Mouse (Mus musculus) liver, embryonic 15.5 days (tissue): ENCODE data around the gene Pcsk6. TPM values are rescaled to one million over a fixed set of nuclear protein-coding genes. Genes with fewer than 3 reads are reported as not detected.

Experiments
- ATAC-seq: fragments of 200-750 bp; cut with Nextera tagmentation; 2 replicates; pipeline ENCODE4 v1.8.0; 2017; ENCODE audit warnings: moderate number of reproducible peaks, mild to moderate bottlenecking, moderate library complexity; ENCODE audit not compliant: insufficient read depth
- H3K27ac ChIP-seq: fragments of 300-500 bp; sonication (generic); replicated peaks from 2 replicates; pipeline ENCODE4 v1.5.1; 2015; ENCODE audit warnings: mild to moderate bottlenecking, inconsistent platforms
- H3K27me3 ChIP-seq: fragments of 300-500 bp; sonication (generic); 2 replicates; pipeline ENCODE4 v1.6.1; 2015; ENCODE audit warnings: mild to moderate bottlenecking, inconsistent platforms
- H3K36me3 ChIP-seq: fragments of 300-500 bp; sonication (generic); replicated peaks from 2 replicates; pipeline ENCODE4 v1.6.1; 2015; ENCODE audit warnings: moderate library complexity, mild to moderate bottlenecking, inconsistent platforms
- H3K4me1 ChIP-seq: fragments of 300-500 bp; sonication (generic); replicated peaks from 2 replicates; pipeline ENCODE4 v1.6.1; 2015; ENCODE audit warnings: inconsistent platforms
- H3K4me2 ChIP-seq: fragments of 300-500 bp; sonication (generic); 2 replicates; pipeline ENCODE4 v1.6.1; 2015; ENCODE audit warnings: moderate library complexity, mild to moderate bottlenecking, inconsistent platforms
- H3K4me3 ChIP-seq: fragments of 300-500 bp; sonication (generic); replicated peaks from 2 replicates; pipeline ENCODE4 v1.5.1; 2015; ENCODE audit warnings: mild to moderate bottlenecking, inconsistent platforms
- H3K9ac ChIP-seq: fragments of 300-500 bp; sonication (generic); 2 replicates; pipeline ENCODE4 v1.6.1; 2015; ENCODE audit warnings: moderate library complexity, mild to moderate bottlenecking, inconsistent platforms
- H3K9me3 ChIP-seq: fragments of 300-500 bp; sonication (generic); replicated peaks from 2 replicates; pipeline ENCODE4 v1.6.1; 2016; ENCODE audit warnings: inconsistent platforms
- WGBS: fragments of 180-500 bp; shearing (Covaris S2); methylation state at CpG from one replicate; pipeline ENCODE4 v1.1.7; 2015; ENCODE audit warnings: mixed read lengths; ENCODE audit not compliant: insufficient replicate concordance; 5-methylcytosine and 5-hydroxymethylcytosine counted together
- polyA plus RNA-seq: library from polyadenylated mRNA; unstranded; fragments of >200 nt; fragmentation: Nextera tagmentation; extraction: Ambion mirVana; gene quantifications from 2 replicates; pipeline ENCODE4 v1.2.1, GENCODE M21; 2015

Gene Pcsk6
- polyA plus RNA-seq, 1 experiment from 2014 or later, result 0.94 TPM

DNA sequence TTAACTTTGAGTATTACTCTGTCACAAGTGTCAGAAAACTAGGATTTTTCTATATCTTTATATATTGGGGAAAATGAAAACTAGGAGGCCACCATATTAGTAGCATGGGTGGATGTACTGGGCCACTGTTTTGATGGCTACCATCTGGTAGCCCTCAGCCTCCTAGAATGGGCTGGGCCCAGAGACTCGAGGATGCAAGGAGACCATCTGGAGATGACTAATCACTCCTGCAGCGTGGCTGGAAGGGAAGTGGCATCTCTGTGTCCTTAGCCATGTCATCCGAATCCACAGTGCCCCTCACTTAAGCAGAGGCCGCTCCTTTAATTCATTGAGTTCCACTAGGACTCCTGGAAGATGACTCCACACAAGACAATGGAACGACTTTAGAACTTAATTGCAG is 115.8 kb downstream of the Pcsk6 start:
- 39% methylated on average over 5 of the region's 5 CpGs for WGBS
- no peak overlapping the region for H3K27ac ChIP-seq
- no peak overlapping the region for H3K9ac ChIP-seq
- no peaks in the 10 kb centered on the region for H3K9me3 ChIP-seq
- no peaks in the 10 kb centered on the region; the same call in 1 of the 2 replicates for H3K4me1 ChIP-seq
- H3K4me2 ChIP-seq, result no peak overlapping the region
- H3K27me3 ChIP-seq, result no peaks in the 10 kb centered on the region
- H3K36me3 ChIP-seq, result no peaks in the 10 kb centered on the region
- ATAC-seq, result no peak
- H3K4me3 ChIP-seq, result no peak overlapping the region

DNA sequence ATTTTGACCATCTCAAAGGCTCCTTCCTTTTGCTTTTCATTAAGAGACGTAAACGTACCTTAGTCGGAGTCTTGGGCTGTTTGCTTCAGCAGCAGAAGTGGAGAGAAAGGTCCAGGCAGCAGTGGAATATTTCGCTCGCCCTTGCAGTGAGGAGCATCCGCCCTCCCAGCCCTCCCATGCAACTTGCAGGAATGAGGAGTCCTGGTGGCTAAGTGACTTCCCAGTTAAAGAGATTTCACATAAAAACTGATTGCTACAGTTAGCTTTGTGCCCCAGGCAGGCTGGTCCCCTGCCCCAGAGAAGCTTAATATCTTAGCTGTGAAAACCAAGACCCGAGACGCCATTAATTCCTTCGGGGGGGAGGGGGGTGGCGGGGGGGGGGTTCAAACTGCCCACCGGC is 116.4 kb downstream of the Pcsk6 start:
- no peak overlapping the region for H3K4me3 ChIP-seq
- WGBS, result 62% methylated on average over 11 of the region's 11 CpGs
- no peak overlapping the region for H3K9ac ChIP-seq
- no peak for ATAC-seq
- H3K27ac ChIP-seq, result no peak overlapping the region
- H3K9me3 ChIP-seq, result no peaks in the 10 kb centered on the region
- H3K4me2 ChIP-seq, result no peak overlapping the region
- H3K4me1 ChIP-seq, result no peaks in the 10 kb centered on the region; the same call in 1 of the 2 replicates
- no peaks in the 10 kb centered on the region for H3K27me3 ChIP-seq
- H3K36me3 ChIP-seq, result no peaks in the 10 kb centered on the region

DNA sequence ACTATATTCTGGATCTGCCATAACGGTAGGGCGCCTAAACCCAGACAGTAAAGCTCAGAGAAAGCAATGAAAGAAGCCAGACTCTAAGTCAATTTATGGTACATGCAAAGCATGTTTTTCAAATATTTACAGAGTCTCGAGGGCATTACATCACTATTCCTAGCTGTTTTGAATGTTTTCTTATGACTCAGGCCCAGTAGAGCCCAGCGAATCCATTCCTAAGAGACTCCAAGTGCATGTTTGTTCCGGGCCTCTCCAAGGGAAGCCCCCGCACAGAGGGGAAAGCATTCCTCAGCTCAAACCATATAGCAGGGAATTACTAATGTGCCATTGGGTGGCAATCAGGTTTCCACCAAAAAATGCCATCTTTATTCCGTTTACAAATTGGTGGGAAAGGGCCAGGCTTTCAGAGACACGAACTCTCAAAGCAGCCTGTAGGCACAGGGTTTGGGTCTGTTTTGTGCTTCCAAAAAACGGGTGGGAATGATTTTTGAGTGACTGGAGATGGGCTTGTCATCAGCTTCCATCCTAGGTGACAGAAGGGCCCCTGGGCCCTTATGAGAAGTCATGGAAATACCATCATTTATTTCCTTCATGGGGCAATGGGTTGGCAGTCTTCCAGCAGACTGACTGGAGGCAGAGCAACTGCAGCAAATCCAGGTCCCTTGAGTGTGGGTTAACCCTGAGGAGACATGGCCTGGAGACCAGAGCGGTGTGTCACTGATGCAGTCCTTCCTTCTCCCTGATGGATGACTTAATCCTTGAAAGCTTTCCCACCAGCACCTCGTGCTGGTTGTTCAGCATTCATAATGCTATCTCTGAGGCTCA is 117.7 kb downstream of the Pcsk6 start:
- Histone ChIP-seq H3K9ac (no peak overlapping the region), H3K4me3 (no peak overlapping the region), H3K27ac (no peak overlapping the region), H3K27me3 (no peaks in the 10 kb centered on the region), H3K36me3 (no peaks in the 10 kb centered on the region), H3K4me2 (no peak overlapping the region), H3K4me1 (no peaks in the 10 kb centered on the region; the same call in 1 of the 2 replicates), H3K9me3 (no peaks in the 10 kb centered on the region)
- no peak for ATAC-seq
- WGBS, result 52% methylated on average over 11 of the region's 11 CpGs

DNA sequence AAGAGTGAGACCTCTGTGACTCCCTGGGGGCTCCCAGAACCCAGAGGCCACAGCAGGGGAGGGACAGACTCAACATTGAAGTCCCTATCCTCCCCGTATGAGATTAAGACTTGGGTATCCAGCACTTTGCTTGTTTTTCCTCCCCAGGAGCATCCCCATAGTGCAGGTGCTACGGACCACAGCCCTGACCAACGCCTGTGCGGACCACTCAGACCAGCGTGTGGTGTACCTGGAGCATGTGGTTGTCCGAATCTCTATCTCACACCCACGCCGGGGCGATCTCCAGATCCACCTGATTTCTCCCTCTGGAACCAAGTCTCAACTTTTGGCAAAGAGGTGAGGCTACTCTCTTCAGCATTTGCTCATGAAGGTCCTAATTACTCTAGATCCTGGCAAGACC is 118.5 kb downstream of the Pcsk6 start:
- WGBS, result 73% methylated on average over 9 of the region's 9 CpGs
- ATAC-seq, result no peak

DNA sequence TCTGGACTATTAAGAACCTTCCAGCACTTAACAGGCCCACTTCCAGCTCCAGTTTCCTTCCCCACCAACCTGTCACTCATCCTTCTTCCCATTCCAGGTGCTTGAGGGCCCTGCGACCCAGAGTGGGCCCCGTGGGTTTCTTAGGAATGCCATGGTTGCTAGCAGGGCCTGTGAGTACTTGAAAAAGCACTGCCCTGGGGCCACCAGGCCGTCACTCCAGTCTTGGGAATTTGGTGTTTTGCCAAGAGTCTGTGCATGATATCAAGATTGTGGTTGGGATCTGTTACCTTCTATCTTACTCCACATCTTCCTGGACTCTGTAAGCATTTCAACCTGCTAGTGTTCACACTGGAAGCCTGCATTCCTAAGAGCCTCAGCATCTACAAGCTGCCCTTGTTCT is 120.5 kb downstream of the Pcsk6 start:
- 53% methylated on average over 3 of the region's 3 CpGs for WGBS
- H3K27me3 ChIP-seq, result no peaks in the 10 kb centered on the region
- H3K4me1 ChIP-seq, result no peaks in the 10 kb centered on the region; the same call in 1 of the 2 replicates
- no peak overlapping the region for H3K9ac ChIP-seq
- ATAC-seq, result no peak
- H3K9me3 ChIP-seq, result no peaks in the 10 kb centered on the region
- no peak overlapping the region for H3K4me3 ChIP-seq
- 0 out of 2 replicates have a peak, but pooled peaks cover 3% of the 10 kb centered on the region for H3K36me3 ChIP-seq
- H3K27ac ChIP-seq, result no peak overlapping the region
- no peak overlapping the region for H3K4me2 ChIP-seq

More for the DNA sequence above, 118.5 kb downstream of the Pcsk6 start:
- no peak overlapping the region for H3K9ac ChIP-seq
- 0 out of 2 replicates have a peak, but pooled peaks cover 1% of the 10 kb centered on the region for H3K36me3 ChIP-seq
- no peak overlapping the region for H3K4me2 ChIP-seq
- H3K27me3 ChIP-seq, result no peaks in the 10 kb centered on the region
- no peak overlapping the region for H3K27ac ChIP-seq
- H3K4me3 ChIP-seq, result no peak overlapping the region
- no peaks in the 10 kb centered on the region; the same call in 1 of the 2 replicates for H3K4me1 ChIP-seq
- H3K9me3 ChIP-seq, result no peaks in the 10 kb centered on the region

DNA sequence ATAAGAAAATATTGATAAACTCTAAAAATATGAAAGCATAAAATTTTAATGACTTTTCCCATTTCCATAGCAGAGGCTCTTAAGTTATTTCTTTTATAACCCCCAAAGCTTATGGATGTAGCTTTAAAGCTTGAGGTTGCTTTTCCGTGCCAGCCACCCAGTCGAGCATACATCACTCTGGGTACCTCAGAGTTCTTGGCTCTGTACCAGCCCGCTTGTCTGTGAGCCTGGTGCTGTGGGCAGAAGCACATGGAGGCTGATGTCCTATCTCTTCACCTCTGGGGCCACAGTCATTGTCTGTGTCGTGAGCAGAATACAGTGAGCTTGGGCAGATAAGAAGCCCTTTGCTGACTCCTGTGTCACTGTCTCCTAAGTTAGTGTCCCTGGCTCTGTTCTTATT is 126.7 kb downstream of the Pcsk6 start:
- no peak overlapping the region for H3K4me3 ChIP-seq
- no peak for ATAC-seq
- no peak overlapping the region for H3K9ac ChIP-seq
- H3K4me2 ChIP-seq, result no peak overlapping the region
- H3K27me3 ChIP-seq, result no peaks in the 10 kb centered on the region
- H3K27ac ChIP-seq, result no peak overlapping the region
- WGBS, result 55% methylated on average over 4 of the region's 4 CpGs
- no peaks in the 10 kb centered on the region for H3K4me1 ChIP-seq
- H3K36me3 ChIP-seq, result 0 out of 2 replicates have a peak, but pooled peaks cover 3% of the 10 kb centered on the region
- H3K9me3 ChIP-seq, result no peaks in the 10 kb centered on the region

DNA sequence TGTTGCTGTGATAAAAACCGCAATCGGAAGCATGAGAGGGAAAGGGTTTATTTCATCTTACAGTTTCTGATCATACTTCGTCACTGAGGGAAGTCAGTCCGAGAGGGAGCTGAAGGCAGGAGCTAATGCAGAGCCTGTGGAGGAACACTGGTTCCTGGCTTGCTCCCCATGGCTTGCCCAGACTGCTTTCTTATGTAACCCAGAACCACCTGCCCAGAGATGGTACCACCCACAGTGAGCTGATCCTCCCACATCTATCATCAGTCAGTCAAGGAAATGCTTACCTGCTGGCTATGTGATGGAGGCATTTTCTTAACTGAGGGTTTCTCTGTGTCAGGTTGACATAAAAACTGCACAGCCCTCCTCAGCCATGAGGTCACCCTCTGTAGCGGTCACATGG is 127.2 kb downstream of the Pcsk6 start:
- no peaks in the 10 kb centered on the region for H3K9me3 ChIP-seq
- H3K4me1 ChIP-seq, result no peaks in the 10 kb centered on the region
- ATAC-seq, result no peak
- H3K27me3 ChIP-seq, result no peaks in the 10 kb centered on the region
- H3K4me3 ChIP-seq, result no peak overlapping the region
- 0 out of 2 replicates have a peak, but pooled peaks cover 3% of the 10 kb centered on the region for H3K36me3 ChIP-seq
- no peak overlapping the region for H3K9ac ChIP-seq
- 71% methylated on average over 5 of the region's 5 CpGs for WGBS
- H3K4me2 ChIP-seq, result no peak overlapping the region
- no peak overlapping the region for H3K27ac ChIP-seq

DNA sequence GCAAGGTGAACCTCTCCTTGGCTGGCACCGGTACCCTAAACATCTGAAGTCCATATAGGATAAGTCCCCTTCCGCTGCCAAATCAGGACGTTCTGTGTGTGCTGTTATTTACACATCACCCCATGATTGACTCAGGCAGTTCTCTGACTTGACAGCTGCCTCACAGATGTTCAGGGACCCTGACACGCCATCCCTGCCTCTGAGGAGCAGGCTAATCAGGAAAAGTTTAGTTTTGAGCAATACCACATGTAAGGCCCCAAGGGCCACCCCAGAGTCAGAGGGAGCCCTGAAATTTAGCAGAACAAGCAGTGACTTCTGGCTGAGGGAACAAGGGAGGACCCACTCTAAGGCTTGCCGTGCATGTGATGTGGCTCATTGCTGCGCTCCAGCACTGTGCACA is 130.8 kb downstream of the Pcsk6 start:
- H3K27ac ChIP-seq, result no peak overlapping the region
- 68% methylated on average over 6 of the region's 6 CpGs for WGBS
- ATAC-seq, result no peak
- no peaks in the 10 kb centered on the region for H3K9me3 ChIP-seq
- no peaks in the 10 kb centered on the region for H3K4me1 ChIP-seq
- H3K4me3 ChIP-seq, result no peak overlapping the region
- no peak overlapping the region for H3K4me2 ChIP-seq
- no peaks in the 10 kb centered on the region for H3K36me3 ChIP-seq
- H3K27me3 ChIP-seq, result no peaks in the 10 kb centered on the region
- H3K9ac ChIP-seq, result no peak overlapping the region

DNA sequence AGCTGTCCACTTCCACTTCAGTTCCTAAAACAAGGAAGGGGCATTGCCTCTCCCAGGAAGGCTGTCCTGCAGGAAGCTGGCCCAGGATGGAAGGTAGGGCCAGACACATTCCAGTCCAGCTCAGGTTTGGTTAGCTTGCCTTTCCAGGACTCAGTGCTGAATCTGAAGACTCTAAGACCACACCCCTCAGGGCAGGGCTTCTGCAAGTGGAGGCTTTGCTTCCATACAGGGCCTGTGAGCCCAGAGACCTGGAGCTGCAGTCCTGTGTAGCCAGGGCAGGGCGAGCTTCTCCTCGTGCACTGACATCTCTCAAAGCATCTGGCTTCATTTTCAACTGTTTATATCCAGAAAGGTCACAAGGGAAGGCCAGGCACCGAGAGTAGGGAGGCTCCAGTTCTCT is 131.9 kb downstream of the Pcsk6 start:
- ATAC-seq, result no peak
- H3K4me2 ChIP-seq, result no peak overlapping the region
- no peaks in the 10 kb centered on the region for H3K9me3 ChIP-seq
- no peak overlapping the region for H3K9ac ChIP-seq
- H3K4me1 ChIP-seq, result no peaks in the 10 kb centered on the region
- no peaks in the 10 kb centered on the region for H3K36me3 ChIP-seq
- 44% methylated on average over 3 of the region's 3 CpGs for WGBS
- no peak overlapping the region for H3K27ac ChIP-seq
- no peak overlapping the region for H3K4me3 ChIP-seq
- no peaks in the 10 kb centered on the region for H3K27me3 ChIP-seq

DNA sequence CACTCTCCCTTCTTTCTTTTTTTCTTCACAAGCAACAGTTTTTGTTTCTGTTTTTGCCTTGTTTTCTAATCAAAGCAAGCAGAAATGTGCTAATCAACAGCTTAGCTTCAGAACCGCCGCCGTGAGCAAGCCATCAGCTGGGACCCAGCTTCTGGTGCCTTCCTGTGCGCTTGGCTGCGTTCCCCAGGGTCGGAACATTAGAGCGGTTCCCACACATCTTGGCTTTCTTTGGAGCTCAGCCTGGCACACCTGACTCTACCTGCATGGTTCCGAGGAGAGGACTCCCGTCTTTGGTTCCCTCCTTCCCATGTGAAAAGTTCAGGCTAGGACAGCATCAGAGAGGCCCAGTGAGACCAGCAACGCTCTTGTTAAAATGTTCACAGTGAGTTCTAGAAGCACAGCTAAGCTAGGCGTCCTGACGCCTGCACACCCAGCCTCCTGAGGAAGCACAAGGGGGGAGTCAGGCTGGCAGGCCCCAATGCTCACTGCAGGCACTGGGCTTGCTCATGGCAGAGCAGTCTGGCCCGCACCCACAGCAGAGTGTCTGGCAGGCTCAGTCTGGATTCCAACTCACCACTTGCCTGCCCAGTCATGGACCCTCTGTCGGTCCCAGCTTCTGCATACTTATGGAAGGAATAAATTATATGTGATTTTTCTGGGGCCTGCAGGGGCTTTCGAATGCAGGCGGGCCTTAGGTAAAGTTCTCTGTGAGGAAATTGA is 139.7 kb downstream of the Pcsk6 start:
- H3K4me3 ChIP-seq, result no peak overlapping the region
- no peak overlapping the region for H3K27ac ChIP-seq
- no peak overlapping the region for H3K4me2 ChIP-seq
- no peaks in the 10 kb centered on the region for H3K36me3 ChIP-seq
- no peaks in the 10 kb centered on the region for H3K4me1 ChIP-seq
- no peaks in the 10 kb centered on the region for H3K27me3 ChIP-seq
- no peak overlapping the region for H3K9ac ChIP-seq
- ATAC-seq, result no peak
- H3K9me3 ChIP-seq, result no peaks in the 10 kb centered on the region
- 78% methylated on average over 16 of the region's 16 CpGs for WGBS

DNA sequence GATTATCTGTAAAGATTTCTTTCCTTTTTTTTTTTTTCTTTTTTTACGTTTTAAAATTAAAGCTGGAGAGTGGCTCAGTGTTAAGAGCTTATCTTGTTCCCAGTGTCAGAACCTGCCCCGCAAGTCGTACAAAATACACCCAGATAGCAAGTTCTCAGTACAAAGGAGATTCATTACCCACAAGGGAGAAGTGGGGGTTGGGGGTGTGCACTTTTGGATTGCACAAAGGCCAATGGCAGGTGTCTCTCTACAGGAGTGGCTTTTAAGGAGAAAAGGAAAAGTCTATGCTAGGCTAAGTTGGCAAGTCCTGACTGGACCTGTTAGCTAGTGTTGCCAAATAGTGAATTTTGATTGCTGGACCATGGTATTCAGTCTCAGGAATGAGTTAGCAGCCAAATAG is 140.3 kb downstream of the Pcsk6 start:
- H3K27ac ChIP-seq, result no peak overlapping the region

More for the DNA sequence above, 140.3 kb downstream of the Pcsk6 start:
- no peak overlapping the region for H3K9ac ChIP-seq
- whole genome bisulfite sequencing, result 46% methylated on average over 3 of the region's 3 CpGs
- no peaks in the 10 kb centered on the region for H3K36me3 ChIP-seq
- no peaks in the 10 kb centered on the region for H3K4me1 ChIP-seq
- H3K27me3 ChIP-seq, result no peaks in the 10 kb centered on the region
- H3K9me3 ChIP-seq, result no peaks in the 10 kb centered on the region
- H3K4me2 ChIP-seq, result no peak overlapping the region
- ATAC-seq, result no peak
- H3K4me3 ChIP-seq, result no peak overlapping the region
